Mouse (Mus musculus): ENCODE measurements around the gene Mef2d. TPM values are rescaled to one million over a fixed set of nuclear protein-coding genes. Genes with fewer than 3 reads are reported as not detected.

Gene Mef2d
- total RNA-seq, 2 experiments from 2014 or later, result 148 to 163 TPM

DNA sequence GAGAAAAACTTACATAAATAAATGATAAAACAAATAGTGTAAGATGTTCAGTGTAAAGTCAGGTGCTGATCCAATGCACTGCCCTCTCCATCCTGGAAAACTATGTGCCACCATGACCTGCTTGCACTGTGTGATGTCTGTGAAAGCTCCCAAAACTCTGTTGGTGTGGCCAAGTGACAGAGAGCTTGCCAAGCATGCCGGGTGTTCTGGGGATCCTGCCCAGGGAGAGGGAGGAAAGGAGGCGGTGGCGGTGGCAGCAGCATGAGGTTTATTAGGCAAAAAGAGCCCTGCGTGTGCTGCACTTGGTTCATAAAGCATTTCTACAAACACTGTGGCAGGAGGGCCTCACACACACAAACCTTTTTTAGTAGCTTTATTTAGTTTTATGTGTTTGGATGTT is 39.2 kb downstream of the Mef2d start:
- no peak for DNase-seq

DNA sequence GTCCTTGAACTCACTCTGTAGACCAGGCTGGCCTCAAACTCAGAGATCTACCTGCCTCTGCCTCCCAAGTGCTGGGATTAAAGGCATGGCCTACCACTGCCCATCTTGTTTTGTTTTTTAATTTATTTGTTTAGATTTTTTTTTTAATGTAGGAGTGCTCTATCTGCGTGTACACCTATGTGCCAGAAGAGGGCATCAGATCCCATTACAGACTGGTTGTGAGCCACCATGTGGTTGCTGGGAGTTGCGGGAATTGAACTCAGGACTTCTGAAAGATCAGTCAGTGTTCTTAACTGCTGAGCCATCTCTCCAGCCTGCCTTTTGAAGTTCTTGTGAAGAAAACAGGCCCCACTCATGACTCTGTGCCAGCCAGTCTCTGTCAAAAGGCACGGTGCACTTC is 44.3 kb downstream of the Mef2d start:
- no peak for DNase-seq

DNA sequence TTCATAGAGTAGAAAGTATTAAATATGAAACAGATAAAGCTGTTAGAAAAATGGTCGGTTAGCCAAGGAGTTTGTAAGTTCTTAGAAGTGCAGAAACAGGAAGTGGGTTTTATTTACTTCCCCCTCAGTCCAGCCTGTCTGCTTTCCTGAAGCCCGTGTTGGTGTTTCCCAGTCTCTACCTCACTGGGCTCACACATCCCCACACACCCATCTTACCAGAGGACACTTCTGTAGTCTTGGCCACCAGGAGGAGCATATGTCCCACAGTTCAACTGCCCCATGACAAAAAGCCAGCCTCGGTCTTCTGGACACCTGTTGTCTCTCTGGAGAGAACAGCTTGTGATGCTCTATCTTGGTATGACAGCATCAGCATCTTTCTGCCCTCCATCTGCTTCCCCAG is 49.0 kb downstream of the Mef2d start:
- no peak for DNase-seq

DNA sequence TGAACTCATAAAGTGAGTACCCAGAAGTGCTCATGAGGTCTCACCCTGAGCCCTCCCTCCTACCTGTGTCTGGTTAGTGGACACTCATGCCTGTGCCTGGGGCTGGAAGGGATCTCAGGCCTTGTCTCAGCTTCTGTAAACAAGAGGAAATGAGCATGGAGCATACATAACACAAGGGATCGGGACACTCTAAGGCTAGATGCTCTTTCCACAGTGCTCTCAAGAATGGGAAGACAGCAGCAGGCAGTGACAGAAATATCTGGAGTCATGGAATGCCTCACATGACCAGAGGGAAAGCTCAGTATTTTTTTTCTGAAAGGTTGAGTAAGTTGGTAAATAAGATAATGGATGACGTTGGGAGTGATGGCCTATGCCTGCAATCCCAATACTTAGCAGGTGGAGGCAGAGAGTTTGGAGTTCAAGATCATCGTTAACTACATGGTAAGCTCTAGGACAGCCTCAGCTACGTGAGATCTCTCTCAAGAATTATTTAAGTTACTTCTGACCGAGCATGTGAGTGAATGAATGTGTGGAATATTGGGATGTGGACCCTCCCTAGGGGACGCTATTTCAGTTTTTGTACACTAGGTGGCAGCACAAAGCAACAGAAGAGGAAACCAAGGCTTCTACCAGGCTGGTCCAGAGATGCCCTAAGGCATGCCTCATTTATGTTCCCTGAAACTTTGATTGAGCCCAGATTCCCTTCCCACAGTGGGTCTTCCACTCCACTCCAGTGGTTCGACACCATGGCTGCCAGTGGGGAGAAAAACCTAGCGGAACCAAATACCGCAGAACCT is 49.8 kb downstream of the Mef2d start:
- DNase-seq, result no peak

DNA sequence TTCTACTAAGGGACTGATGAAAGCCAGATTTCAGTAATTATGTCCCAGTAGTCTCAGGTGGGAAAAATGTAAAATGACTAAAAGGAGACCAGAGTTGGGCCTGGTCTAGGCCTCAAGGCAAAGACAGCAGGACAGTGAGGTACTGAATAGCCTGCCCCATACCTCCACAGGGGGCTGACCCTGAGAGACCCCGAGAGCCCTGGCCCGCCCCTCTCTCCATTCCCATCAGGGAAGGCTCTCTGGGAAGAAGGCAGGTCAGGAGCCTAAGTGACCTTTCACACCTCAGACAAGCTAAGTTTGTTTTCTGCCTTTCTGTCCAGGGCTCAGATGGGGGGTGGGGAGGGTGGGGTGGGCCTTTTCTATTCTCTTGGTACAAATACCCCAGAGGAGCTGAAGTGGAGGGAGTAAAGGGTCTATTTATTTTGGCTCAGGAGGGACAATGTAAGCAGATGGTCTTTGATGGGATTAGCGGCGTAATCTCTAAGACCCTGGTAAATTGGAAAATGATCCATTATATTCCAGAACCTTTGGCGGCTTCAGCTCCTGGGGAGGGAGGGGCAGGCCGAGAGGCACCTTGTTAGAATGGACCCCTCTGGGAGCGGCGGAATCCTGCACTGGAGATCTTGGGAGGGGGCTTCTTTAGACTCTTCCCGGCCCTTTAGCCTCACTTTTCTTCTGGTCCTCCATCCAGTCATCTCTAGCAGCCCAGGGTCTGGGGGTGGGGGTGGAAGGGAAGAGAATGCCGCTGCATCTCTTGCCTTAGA is 55.8 kb downstream of the Mef2d start:
- DNase-seq, result no peak

DNA sequence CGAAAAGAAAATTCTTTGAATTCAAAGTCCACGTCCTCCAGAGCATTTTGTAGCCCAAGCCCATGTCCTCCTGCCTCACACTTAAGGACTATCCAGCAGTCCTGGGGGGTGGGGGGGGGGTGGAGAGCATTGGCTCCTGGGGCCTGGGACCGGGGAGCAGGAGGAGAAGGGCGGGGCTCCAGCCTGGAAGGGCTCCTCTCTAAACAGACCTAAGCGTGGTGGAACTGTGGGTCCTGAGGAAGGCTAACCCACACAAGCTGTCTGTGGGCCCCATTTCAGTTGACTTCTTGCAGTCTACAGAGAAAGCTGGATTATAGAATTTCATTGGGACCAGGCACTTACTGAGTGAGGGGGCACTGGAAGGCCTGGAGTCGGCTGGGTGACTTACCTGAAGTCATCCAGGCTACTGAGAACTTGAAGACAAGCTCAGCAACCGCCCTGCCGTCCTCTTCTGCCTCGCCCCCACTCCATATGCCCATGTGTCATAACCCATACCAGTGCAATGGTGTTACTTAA is 56.4 kb downstream of the Mef2d start:
- DNase-seq, result no peak

DNA sequence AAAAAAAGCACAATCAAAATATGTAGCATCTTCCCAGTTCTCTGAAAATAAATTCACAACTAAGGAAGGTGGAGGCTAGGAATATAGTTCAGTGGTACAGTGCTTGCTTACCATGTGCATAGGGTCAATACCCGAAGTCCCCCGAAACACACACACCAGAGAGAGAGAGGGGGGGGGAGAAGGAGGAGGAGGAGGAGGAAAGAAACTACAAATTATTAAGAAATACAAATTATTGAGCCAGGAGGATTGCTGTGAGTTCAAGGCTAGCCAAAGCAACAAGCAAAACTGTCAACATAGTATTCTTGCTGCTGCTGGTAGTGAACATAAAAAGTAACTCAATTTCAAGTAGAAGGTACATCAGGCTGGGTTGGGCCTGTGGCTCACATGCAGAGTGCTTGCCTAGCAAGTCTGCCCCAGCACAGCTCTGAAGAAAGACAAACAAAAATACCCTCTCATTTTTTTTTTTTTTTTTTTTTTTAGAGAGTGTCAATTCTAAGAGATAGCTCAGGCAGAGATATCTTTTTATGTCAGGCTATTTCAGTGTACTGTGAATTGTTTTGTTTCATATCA is 57.5 kb downstream of the Mef2d start:
- no peak for DNase-seq

DNA sequence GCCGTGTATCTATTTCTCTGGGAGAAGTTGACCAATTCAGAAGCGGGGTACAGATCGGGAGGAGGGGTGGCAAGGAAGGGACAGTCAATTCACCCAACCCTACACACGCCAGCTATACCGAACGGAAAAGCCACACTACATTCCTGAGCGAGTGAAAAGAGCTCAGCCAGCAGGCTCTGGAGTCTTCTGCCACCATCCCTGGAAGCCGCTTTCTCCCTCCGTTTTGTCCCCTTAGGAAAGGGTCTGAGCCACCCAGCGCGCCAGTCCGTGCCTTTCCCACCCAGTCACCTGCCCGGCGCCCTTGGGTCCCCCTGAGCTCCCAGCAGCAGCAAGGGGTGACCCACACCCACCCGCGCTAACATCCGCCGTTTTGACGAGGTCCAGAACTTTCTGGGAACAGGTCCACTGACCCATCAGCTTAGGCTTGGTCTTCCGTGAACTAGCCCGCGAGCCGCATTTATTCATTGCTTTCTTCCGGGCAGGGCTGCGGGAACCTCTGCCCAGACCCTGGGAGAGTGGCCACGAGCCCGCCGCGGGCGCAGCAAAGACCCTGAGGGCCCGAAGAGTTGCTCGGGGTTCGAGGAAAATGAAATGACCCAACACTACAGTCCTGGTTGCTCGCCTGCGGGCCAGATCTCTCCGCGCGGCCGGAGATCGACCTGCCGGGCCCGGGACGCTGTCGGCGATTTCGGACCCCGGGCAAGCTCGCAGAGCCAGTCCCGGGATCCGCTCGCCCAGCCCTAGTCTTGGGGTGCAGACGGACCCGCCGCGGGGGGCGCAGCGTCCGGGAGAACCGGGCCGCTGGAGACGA is 58.2 kb downstream of the Mef2d start:
- DNase-seq, result no peak

DNA sequence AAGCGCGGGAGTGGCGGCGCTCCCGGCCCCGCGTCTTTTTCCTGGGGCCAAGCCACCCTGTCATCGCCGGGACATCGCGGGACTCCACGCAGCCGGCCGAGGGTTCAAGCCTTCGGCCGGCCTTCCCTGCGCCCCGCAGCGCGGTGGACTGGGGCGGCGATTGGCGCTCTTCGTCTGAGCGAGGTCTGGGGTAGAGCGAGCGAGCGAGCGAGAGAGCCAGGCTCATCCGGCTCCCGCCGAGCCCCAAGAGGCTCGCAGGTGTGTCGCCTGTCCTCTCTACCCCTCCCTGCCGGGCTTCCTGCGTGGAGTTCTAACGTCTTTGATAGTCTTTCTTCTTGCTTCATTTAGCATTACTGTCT is 58.8 kb downstream of the Mef2d start:
- DNase-seq, result no peak

DNA sequence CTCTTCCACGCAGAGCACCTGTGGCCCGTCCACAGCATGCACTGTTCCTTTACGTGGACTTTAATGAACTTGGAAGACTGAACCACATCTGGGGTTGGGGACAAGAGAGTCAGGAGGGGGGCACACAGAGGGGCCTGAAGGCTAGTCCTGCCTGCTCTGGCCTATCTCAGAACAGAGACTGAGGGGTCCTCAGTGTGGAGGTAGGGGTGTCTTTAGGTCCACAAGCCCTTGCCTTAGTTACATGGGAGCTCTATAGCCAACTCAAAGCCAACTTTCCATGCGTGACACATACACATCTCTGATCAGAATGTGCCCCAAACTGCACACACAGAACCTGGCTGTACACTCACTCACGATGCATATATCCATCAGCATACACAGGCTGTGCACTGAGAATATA is 59.5 kb downstream of the Mef2d start:
- no peak for DNase-seq

DNA sequence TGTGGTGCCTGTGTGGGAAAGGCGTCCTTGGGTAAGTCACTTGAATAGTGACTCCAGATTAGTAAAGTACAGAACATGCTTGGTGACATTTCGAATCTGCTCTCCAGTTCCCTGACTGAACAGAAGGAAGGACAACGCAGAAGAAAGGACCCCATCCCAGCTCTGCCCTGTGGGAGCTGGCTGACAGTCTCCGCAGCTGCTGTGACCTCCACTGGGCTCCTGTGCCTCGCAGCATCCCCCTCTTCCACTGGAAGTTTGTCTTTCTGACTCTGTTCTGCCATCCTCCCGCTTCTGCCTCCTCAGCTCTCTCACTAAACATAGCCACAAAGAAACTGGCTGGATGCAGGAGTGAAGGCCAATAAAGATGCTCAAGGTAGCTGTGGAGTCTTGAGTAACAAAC is 60.8 kb downstream of the Mef2d start:
- no peak for DNase-seq

DNA sequence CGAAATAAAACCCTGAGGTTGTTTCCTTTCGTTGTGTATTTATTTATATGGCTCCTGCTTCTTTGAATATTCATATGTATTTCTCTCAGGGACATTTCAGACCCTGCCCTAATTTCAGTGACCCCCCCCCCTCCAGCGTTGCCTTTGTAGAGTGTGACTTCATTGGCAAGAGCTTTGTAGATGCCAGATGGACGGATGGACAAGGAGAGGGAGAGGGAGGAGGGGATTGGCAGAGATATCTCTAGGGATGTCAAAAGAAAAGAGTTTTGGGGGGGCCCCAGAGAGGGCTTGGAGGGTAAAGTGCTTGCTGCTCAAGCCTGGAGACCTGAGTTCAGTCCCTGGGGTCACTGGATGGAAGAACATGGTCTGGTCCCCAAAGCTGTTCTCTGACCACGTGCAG is 61.3 kb downstream of the Mef2d start:
- DNase-seq, result no peak

DNA sequence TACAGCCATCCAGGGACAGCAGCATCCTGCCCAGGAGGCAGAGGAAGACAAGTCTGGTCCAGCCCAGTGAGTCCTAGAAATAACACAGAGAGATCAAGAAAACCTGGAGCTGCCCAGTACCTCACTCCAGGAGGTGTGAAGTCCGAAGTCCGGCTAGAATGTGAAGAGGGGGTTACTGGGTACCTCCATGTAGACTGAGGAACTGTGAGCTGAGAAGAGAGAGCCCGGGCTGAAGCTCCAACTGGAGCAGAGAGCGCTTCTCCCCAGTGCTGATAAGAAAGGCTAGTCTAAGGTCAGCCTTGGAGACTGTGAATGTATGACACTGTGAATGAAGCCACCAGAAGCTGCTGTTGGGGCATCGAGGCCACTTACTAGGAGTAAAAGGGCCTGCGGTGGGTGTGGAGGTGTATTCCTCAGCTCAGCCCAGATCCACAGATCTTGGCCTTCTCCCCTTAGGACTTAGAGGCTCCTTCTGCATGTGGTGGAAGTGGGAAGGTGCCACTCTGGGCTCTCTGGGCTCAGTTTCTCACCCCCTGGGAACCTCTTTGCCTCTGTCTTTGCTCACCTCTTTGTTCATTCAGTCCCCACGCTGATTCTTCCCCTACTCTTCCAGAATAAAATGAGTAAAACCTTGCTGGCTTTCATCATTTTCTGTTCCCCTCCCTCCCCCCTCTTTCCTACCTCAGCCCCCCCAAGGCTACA is 62.0 kb downstream of the Mef2d start:
- DNase-seq, result no peak

DNA sequence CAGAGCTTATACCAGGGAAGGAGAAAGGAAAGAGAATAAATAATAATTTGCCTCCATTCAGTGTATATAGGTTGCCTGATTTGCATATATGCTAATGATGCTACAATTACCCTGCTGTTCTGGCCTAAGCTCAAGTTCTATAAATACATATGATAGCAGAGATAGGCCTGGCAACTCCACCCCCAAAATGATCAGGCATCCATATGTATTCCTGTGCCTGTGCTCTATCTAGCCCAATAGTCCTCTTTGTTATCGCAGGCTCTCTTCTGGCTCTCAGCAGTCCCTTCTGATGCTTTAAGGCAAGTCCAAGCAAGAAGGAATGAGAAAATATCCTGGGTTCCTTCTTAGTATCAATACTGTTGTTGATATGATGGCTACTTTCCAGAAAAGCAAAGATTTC is 62.6 kb downstream of the Mef2d start:
- DNase-seq, result no peak

DNA sequence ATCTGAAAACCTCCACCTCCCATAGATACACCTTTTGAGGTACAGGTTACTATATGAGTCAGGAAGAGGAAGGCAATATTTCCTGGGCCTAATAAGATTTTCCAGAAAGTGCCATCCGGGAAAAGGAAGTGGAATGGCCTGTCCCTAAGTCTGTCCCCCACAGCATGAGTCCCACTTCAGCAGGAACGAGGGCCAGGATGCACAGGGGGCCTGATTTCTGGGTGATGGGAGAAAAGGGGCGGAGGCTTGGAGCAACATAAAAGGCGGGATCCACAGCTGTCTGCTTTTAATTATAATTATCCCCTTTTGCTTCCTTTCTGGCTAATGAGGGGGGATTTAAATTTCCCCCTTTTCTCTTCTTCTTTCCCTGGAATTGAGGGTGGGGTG is 63.0 kb downstream of the Mef2d start:
- no peak for DNase-seq

DNA sequence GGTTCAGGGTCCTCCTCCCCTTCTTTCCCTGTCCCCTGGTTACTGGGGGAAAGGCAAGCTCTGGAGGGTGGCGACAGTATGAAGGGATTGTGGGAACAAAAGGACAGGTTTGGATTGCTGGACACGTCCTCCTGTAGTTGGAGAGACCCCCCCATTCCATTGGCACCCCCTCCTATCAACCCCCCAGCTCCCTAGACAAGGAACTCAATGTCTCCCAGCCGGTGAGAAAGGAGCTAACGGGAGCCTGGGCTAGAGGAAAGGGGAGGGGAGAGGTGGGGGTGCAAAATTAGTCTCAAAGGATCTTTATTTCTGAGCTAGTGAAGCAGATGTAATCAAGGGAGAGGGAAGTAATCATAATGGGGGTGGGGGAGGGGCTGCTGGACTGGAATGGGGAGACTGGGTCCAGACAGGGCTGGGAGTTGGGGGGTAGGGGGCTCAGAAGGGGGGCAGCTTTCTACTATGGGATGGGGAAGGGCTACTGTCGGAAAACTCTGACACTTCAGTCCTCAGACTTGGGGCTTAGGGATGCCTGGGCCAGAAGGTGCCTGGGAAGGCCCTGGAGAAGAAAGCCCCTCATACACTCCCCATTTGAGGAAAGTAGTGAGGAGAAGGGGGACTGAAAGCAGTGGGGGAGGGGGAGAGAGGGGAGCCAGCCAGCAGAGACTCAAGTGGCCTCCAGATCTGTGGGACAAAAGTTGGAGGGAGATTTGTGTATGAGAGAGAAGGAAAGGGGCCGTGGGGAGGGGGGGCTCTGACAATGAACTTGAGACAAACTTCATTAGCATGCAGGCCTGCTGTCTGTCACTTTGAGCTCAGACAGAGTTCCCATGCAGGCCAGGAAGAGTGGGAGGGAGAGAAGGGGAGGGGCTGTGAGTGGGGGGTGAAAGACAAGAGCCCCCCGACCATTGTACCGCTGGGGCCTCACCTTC is 63.7 kb downstream of the Mef2d start:
- DNase-seq, result no peak

DNA sequence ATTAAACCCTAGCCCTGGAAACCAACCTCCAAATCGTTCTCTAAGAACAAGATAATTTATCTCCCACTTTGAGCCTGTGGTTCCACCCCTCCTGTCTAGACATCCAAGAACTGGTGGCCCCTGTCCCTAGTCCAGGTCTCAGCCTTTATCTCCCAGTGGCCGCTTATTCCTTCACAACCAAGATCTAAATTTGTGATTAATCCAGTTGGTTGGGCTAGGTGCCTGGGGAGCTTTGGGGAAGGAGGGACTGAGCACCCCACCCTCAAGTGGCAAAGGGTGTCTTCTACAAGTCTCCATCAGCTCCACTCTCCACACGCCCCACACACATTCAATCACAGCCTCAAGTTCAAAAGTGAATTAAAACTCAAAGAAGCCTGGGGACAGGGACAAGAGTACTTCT is 64.3 kb downstream of the Mef2d start:
- DNase-seq, result no peak

DNA sequence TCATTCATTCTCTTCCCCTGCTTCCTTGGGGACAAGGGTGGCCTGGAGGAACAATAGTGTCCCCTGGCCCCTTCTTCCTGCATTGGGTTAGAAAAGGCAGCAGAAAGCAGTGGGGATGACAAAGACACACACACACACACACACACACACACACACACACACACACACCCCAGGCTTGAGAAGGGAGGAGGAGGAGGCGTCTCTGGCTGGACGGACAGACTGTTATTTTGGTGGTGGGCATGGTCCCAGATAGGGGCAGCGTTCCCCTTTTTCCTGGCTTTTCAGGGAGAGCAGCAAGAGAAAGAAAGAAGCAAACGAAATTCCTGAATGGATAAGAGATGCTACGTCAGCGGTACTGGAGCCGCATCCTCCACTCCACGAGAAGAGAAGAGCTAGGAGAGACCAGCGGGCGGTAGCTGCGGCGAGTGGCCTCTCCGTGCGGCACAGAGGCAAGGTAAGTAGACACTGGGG is 64.8 kb downstream of the Mef2d start:
- no peak for DNase-seq

DNA sequence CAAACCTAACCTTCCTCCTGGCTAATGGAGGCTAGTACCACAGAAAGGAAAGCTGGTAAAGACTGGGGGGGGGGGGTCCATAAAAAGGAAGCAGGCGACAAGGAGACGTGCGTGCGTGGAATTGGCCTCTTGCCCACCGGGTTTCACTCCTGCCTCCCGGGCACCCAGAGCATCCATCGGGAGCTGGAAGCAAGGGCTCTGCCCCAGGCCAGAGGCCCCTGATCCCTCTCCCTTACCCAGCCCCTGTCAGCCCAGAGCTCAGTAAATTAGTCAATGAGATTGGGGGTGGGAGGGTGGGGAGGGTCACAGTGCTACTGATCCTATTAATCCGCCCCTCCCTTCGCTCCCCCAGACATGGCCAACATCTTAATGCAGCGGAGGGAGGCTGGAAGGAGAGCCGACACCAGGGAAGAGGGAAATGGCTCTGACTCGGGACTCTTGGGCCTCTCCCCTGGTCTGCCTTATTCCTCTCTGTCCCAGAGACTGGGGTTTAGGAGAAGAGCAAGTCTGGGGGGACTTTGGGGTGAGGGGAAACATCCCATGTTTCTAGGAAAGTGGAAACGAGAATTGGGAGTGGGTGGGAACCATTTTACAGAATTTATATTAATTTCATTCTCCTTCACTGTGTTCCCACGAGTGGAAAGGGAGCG is 65.4 kb downstream of the Mef2d start:
- DNase-seq, result no peak

DNA sequence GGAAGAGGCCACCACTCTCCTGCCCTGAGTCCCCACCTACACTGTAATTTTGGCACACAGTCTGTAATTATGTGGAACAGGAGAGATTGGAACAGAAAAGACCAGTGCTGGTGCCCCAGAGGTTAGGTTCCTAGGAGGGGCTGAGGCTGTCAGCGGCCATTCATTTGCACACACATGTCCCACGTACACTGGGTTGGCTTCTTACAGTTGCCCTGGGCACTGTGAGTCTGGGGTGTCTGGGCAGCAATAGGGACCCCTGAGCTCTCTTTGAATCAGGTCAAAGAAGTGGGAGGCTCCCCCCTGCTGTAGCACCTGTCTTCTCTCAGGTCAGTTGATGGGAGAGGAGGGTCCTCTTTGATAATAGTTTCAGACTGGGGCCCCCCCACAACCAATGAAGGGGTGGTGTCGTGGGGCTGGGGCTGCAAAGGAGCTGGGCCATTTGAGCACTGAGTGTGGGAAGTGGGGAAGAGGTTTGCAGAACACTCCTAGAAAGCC is 66.1 kb downstream of the Mef2d start:
- no peak for DNase-seq

Measured in gastrocnemius, postnatal 10 days (tissue).